Mouse (Mus musculus) ES-Bruce4 (cell line): ENCODE measurements around the gene Brcc3. TPM values are rescaled to one million over a fixed set of nuclear protein-coding genes. Genes with fewer than 3 reads are reported as not detected.
"Not testable (repeated sequence)": the region's sequence is repeated elsewhere in the genome, so short reads cannot be mapped to it uniquely, and the experiment has no call there.

Source experiments
- H3K27ac ChIP-seq: 2 replicates; pipeline ENCODE4 v1.5.1; 2012; ENCODE audit warnings: low read length, inconsistent platforms; ENCODE audit not compliant: insufficient read depth
- H3K27me3 ChIP-seq: 2 replicates; pipeline ENCODE4 v1.6.1; 2012; ENCODE audit warnings: mild to moderate bottlenecking, low read length, inconsistent platforms; ENCODE audit not compliant: control insufficient read depth, poor library complexity, insufficient read depth, severe bottlenecking
- H3K36me3 ChIP-seq: 2 replicates; pipeline ENCODE4 v1.6.1; 2012; ENCODE audit warnings: inconsistent platforms, mild to moderate bottlenecking, low read length, moderate library complexity; ENCODE audit not compliant: control insufficient read depth, poor library complexity, insufficient read depth, severe bottlenecking
- H3K4me1 ChIP-seq: one replicate; pipeline ENCODE4 v1.8.1; 2011; ENCODE audit warnings: low read length; ENCODE audit not compliant: control insufficient read depth, insufficient read depth
- H3K4me3 ChIP-seq: 2 replicates; pipeline ENCODE4 v1.5.1; 2011; ENCODE audit warnings: low read depth, mild to moderate bottlenecking, low read length
- H3K9ac ChIP-seq: 2 replicates; pipeline ENCODE4 v1.6.1; 2012; ENCODE audit warnings: low read depth, mild to moderate bottlenecking, inconsistent platforms; ENCODE audit not compliant: poor library complexity, severe bottlenecking
- H3K9me3 ChIP-seq: replicated peaks from 2 replicates; pipeline ENCODE4 v1.6.1; 2012; ENCODE audit warnings: mild to moderate bottlenecking, low read length, inconsistent platforms; ENCODE audit not compliant: control insufficient read depth, poor library complexity, insufficient read depth, severe bottlenecking
- CTCF ChIP-seq: IDR thresholded peaks from one replicate; pipeline ENCODE4 v1.8.1; 2011; ENCODE audit warnings: low read depth, low read length
- EP300 ChIP-seq: IDR thresholded peaks from 2 replicates; pipeline ENCODE4 v1.6.1; 2011; ENCODE audit warnings: low read depth, low read length; ENCODE audit not compliant: insufficient read depth
- POLR2A ChIP-seq: IDR thresholded peaks from one replicate; pipeline ENCODE4 v1.8.1; 2011; ENCODE audit warnings: low read length; ENCODE audit not compliant: insufficient read depth
- polyA plus RNA-seq: library from polyadenylated mRNA; stranded (reverse); fragments of >200 nt; gene quantifications from 2 replicates; pipeline ENCODE4 v1.2.4, GENCODE M21; 2011; ENCODE audit warnings: low read depth; ENCODE audit not compliant: missing spikeins, insufficient read depth, insufficient read length

Gene Brcc3
- polyA plus RNA-seq, 1 experiment, result 39.6 TPM

GRCm38 (mm10) chrX:75454597-75454996, 38.2 kb downstream of the Brcc3 start:
- no peaks in the 10 kb centered on the region for H3K36me3 ChIP-seq
- H3K27ac ChIP-seq, result no peak overlapping the region
- no peaks in the 10 kb centered on the region for H3K9me3 ChIP-seq
- H3K27me3 ChIP-seq, result no peaks in the 10 kb centered on the region
- no peak for TF ChIP-seq CTCF
- no peak for TF ChIP-seq POLR2A
- TF ChIP-seq EP300, result no peak
- no peak overlapping the region for H3K9ac ChIP-seq
- H3K4me3 ChIP-seq, result no peak overlapping the region
- H3K4me1 ChIP-seq, result no peaks in the 10 kb centered on the region

- not testable (repeated sequence) for H3K36me3 ChIP-seq, H3K9ac ChIP-seq, H3K27me3 ChIP-seq, H3K27ac ChIP-seq, H3K9me3 ChIP-seq, H3K4me1 ChIP-seq
- H3K4me3 ChIP-seq, result peak overlapping the region; percentile 36
Measured at GRCm38 (mm10) chrX:75475182-75475644, 58.8 kb downstream of the Brcc3 start.

GRCm38 (mm10) chrX:75489886-75490285, 73.5 kb downstream of the Brcc3 start:
- Histone ChIP-seq H3K36me3 (no peaks in the 10 kb centered on the region), H3K9ac (no peak overlapping the region), H3K4me1 (no peaks in the 10 kb centered on the region), H3K4me3 (no peak overlapping the region), H3K9me3 (no peaks in the 10 kb centered on the region), H3K27me3 (no peaks in the 10 kb centered on the region), H3K27ac (no peak overlapping the region)
- no peak for TF ChIP-seq CTCF
- no peak for TF ChIP-seq POLR2A
- TF ChIP-seq EP300, result no peak

Other genes starting within 250 kb of the Brcc3 start
- gene Fundc2, start 34.2 kb upstream of the Brcc3 start, polyA plus RNA-seq, result 80.6 and 84.4 TPM in 2 replicates
- 0.33 and 0.40 TPM in 2 replicates for gene F8, start 34.0 kb upstream of the Brcc3 start, polyA plus RNA-seq
- 8.4 and 11.8 TPM in 2 replicates for gene Cmc4, start within 50 bp of the Brcc3 start, polyA plus RNA-seq
- gene Mtcp1, start within 50 bp of the Brcc3 start, polyA plus RNA-seq, result 11.8 and 14.6 TPM in 2 replicates
- 195 and 204 TPM in 2 replicates for gene Vbp1, start 97.7 kb downstream of the Brcc3 start, polyA plus RNA-seq
- gene Rab39b, start 161.6 kb downstream of the Brcc3 start, polyA plus RNA-seq, result 2.0 and 2.1 TPM in 2 replicates